Mouse (Mus musculus) midbrain, embryonic 12.5 days (tissue): Measurements from ENCODE around the gene Kctd21. TPM values are rescaled to one million over a fixed set of nuclear protein-coding genes. Genes with fewer than 3 reads are reported as not detected.
A peak's percentile ranks its signal among the peaks of the same experiment; 100 is the strongest.

Experiments used
- ATAC-seq: fragments of 200-750 bp; cut with Nextera tagmentation; 2 replicates; pipeline ENCODE4 v1.8.0; 2017; ENCODE audit warnings: low read depth, moderate TSS enrichment, moderate library complexity; ENCODE audit not compliant: low FRiP score
- H3K27ac ChIP-seq: fragments of 300-500 bp; sonication (generic); replicated peaks from 2 replicates; pipeline ENCODE4 v1.5.1; 2016; ENCODE audit warnings: mild to moderate bottlenecking
- H3K27me3 ChIP-seq: fragments of 300-500 bp; sonication (generic); 2 replicates; pipeline ENCODE4 v1.6.1; 2016; ENCODE audit warnings: mild to moderate bottlenecking
- H3K36me3 ChIP-seq: fragments of 300-500 bp; sonication (generic); 2 replicates; pipeline ENCODE4 v1.6.1; 2016
- H3K4me1 ChIP-seq: fragments of 300-500 bp; sonication (generic); 2 replicates; pipeline ENCODE4 v1.6.1; 2016
- H3K4me2 ChIP-seq: fragments of 300-500 bp; sonication (generic); replicated peaks from 2 replicates; pipeline ENCODE4 v1.6.1; 2016; ENCODE audit warnings: mild to moderate bottlenecking, moderate library complexity
- H3K4me3 ChIP-seq: fragments of 300-500 bp; sonication (generic); 2 replicates; pipeline ENCODE4 v1.5.1; 2016; ENCODE audit warnings: mild to moderate bottlenecking
- H3K9ac ChIP-seq: fragments of 300-500 bp; sonication (generic); replicated peaks from 2 replicates; pipeline ENCODE4 v1.6.1; 2016; ENCODE audit warnings: mild to moderate bottlenecking, moderate library complexity
- H3K9me3 ChIP-seq: fragments of 300-500 bp; sonication (generic); 2 replicates; pipeline ENCODE4 v1.6.1; 2016; ENCODE audit warnings: mild to moderate bottlenecking
- WGBS: fragments of 180-500 bp; shearing (Covaris S2); methylation state at CpG from one replicate; pipeline ENCODE4 v1.1.7; 2016; 5-methylcytosine and 5-hydroxymethylcytosine counted together
- polyA plus RNA-seq: library from polyadenylated mRNA; unstranded; fragments of >200 nt; fragmentation: Nextera tagmentation; extraction: Ambion mirVana; gene quantifications from 2 replicates; pipeline ENCODE4 v1.2.1, GENCODE M21; 2016

Kctd21 gene
- polyA plus RNA-seq, 1 experiment from 2014 or later, result 5.1 TPM

GRCm38 (mm10) chr7:97375906-97376305, 43.8 kb downstream of the Kctd21 start:
- 72% methylated on average over 2 of the region's 2 CpGs for WGBS
- Histone ChIP-seq H3K4me1 (peaks cover 13% of the 10 kb centered on the region), H3K4me2 (no peak overlapping the region), H3K27me3 (no peaks in the 10 kb centered on the region), H3K36me3 (peaks cover 62% of the 10 kb centered on the region), H3K4me3 (no peak overlapping the region), H3K9me3 (no peaks in the 10 kb centered on the region), H3K9ac (no peak overlapping the region), H3K27ac (no peak overlapping the region)
- ATAC-seq, result no peak

DNA sequence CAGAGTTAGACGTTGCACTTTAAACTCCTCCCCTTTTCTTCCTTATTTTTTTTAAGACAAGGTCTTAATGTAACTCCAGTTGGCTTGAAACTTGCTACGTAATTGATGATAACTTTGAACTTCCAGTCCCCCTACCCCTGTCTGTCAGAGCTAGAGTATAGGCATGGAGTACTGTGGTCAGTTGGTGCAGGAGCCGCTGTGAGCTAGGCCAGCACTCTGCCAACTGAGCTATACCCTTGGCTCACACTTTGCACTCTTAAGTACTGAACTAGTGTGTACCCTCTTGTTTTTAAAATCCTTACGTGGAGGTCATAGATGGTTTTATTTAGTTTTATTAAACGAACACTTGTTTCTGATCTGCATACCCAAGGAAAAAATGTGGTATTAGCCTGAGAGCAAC, 47.2 kb downstream of the Kctd21 start:
- Histone ChIP-seq H3K4me2 (no peak overlapping the region), H3K9ac (no peak overlapping the region), H3K36me3 (peaks cover 88% of the 10 kb centered on the region), H3K4me3 (no peak overlapping the region), H3K27me3 (no peaks in the 10 kb centered on the region), H3K4me1 (no peaks in the 10 kb centered on the region), H3K9me3 (no peaks in the 10 kb centered on the region), H3K27ac (no peak overlapping the region)
- no peak for ATAC-seq
- WGBS, result 93% methylated on average over 5 of the region's 5 CpGs

- Histone ChIP-seq H3K4me3 (no peak overlapping the region), H3K27ac (no peak overlapping the region), H3K4me2 (no peak overlapping the region), H3K4me1 (no peaks in the 10 kb centered on the region), H3K9ac (no peak overlapping the region), H3K9me3 (no peaks in the 10 kb centered on the region), H3K36me3 (peaks cover 88% of the 10 kb centered on the region), H3K27me3 (no peaks in the 10 kb centered on the region)
- WGBS, result 93% methylated on average over 5 of the region's 5 CpGs
- no peak for ATAC-seq
Measured at GRCm38 (mm10) chr7:97380500-97381123, 48.5 kb downstream of the Kctd21 start.

DNA sequence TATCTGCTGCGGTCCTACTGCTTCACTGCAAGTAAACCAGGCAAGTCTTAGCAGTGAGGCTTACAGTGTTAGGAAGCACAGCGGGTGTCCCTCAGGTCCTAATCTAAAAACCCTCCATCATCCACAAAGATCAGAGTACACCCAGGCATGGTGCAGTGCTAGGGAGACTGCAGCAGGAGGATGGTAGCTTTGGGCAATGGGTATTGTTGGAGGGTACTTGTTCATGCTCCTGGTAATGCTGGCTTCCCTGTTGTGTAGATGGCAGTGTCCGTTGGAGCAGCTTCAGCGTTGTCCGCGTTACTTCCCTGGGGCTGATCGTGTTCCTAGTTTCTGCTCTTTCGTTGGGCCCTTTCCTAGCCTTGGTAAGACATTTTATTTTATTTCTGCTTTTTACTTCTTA, 50.5 kb downstream of the Kctd21 start:
- Histone ChIP-seq H3K4me2 (no peak overlapping the region), H3K27me3 (no peaks in the 10 kb centered on the region), H3K9me3 (no peaks in the 10 kb centered on the region), H3K4me1 (no peaks in the 10 kb centered on the region), H3K9ac (no peak overlapping the region), H3K4me3 (no peak overlapping the region), H3K27ac (no peak overlapping the region), H3K36me3 (peaks cover 89% of the 10 kb centered on the region)
- no peak for ATAC-seq
- 98% methylated on average over 8 of the region's 8 CpGs for WGBS

GRCm38 (mm10) chr7:97383496-97384132, 51.5 kb downstream of the Kctd21 start:
- H3K4me3 ChIP-seq, result no peak overlapping the region
- H3K4me1 ChIP-seq, result no peaks in the 10 kb centered on the region
- peaks cover 90% of the 10 kb centered on the region for H3K36me3 ChIP-seq
- 92% methylated on average over 10 of the region's 10 CpGs for WGBS
- ATAC-seq, result no peak
- no peak overlapping the region for H3K9ac ChIP-seq
- H3K27me3 ChIP-seq, result no peaks in the 10 kb centered on the region
- H3K4me2 ChIP-seq, result no peak overlapping the region
- H3K27ac ChIP-seq, result no peak overlapping the region
- no peaks in the 10 kb centered on the region for H3K9me3 ChIP-seq

GRCm38 (mm10) chr7:97386106-97386805, 54.1 kb downstream of the Kctd21 start:
- H3K36me3 ChIP-seq, result peaks cover 82% of the 10 kb centered on the region
- WGBS, result 94% methylated on average over 7 of the region's 7 CpGs

DNA sequence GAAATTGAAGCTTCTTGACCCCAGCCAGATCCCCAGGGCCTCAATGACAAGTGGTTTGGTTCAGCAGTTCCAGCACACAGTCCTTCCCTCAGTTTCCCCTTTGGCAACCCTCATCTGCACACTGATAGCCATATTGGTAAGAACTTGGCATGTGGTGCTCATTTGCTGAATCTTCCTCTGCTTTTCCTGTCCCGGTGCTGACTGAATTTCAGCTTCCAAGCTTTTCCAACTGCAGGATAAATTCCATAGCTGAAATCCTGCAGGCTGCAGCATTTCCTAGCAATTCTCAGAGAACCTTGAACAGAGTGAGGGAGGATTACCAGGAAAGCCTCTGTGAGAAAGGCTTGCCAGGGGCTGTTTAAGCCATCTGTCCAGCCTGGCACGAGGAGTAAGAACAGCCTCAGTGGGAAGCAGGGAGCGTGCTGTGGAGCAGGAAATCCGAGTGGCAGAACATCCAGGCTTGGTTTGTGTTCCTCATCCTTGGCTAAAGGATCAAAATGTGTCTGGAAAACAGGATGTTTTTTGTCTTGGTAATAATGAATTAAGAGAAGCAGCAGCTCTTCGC, 54.8 kb downstream of the Kctd21 start:
- no peaks in the 10 kb centered on the region for H3K9me3 ChIP-seq
- ATAC-seq, result no peak
- H3K4me3 ChIP-seq, result no peak overlapping the region
- no peak overlapping the region for H3K4me2 ChIP-seq
- H3K27ac ChIP-seq, result no peak overlapping the region
- 90% methylated on average over 5 of the region's 5 CpGs for WGBS
- H3K9ac ChIP-seq, result no peak overlapping the region
- H3K4me1 ChIP-seq, result peaks cover 4% of the 10 kb centered on the region
- H3K36me3 ChIP-seq, result peaks cover 82% of the 10 kb centered on the region
- H3K27me3 ChIP-seq, result no peaks in the 10 kb centered on the region

More at GRCm38 (mm10) chr7:97386106-97386805, 54.1 kb downstream of the Kctd21 start:
- H3K4me1 ChIP-seq, result peaks cover 2% of the 10 kb centered on the region
- no peak overlapping the region for H3K9ac ChIP-seq
- no peak overlapping the region for H3K4me3 ChIP-seq
- no peaks in the 10 kb centered on the region for H3K27me3 ChIP-seq
- H3K4me2 ChIP-seq, result no peak overlapping the region
- H3K27ac ChIP-seq, result no peak overlapping the region
- ATAC-seq, result no peak
- no peaks in the 10 kb centered on the region for H3K9me3 ChIP-seq

DNA sequence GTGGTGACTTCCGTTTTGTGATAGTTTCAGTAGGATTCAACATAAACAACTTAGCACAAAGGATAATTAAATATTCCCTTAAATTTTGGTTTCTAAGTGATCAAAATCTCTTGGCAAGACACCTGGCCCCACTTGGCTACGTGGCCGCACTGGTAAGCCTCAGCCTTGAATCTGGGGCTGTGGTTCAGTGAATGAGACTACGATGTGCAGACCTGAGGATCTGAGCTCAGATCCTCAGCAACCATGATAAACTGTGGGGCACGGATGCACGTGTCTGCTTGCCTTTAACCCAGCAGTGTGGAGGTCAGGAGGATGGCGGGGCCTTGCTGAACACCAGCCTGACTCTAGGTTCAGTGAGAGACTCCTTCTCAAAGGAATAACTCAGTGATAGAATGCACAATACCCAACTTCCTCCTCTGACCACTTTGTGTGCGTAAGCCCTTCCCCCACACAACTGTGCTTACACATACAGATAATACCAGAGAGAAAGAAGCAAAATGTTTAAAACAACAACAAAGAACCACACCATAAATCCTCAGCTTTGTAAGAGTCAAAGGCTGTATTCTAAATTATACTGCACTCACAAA, 55.5 kb downstream of the Kctd21 start:
- Histone ChIP-seq H3K4me2 (no peak overlapping the region), H3K27ac (no peak overlapping the region), H3K27me3 (no peaks in the 10 kb centered on the region), H3K36me3 (peaks cover 83% of the 10 kb centered on the region), H3K4me1 (peaks cover 4% of the 10 kb centered on the region), H3K4me3 (no peak overlapping the region), H3K9ac (no peak overlapping the region), H3K9me3 (no peaks in the 10 kb centered on the region)
- ATAC-seq, result no peak
- 91% methylated on average over 8 of the region's 8 CpGs for WGBS

- peaks cover 79% of the 10 kb centered on the region for H3K36me3 ChIP-seq
- H3K9me3 ChIP-seq, result no peaks in the 10 kb centered on the region
- no peak overlapping the region for H3K27ac ChIP-seq
- no peak overlapping the region for H3K4me2 ChIP-seq
- no peak overlapping the region for H3K9ac ChIP-seq
- no peak for ATAC-seq
- H3K27me3 ChIP-seq, result no peaks in the 10 kb centered on the region
- no peak overlapping the region for H3K4me3 ChIP-seq
- 96% methylated on average over 4 of the region's 4 CpGs for WGBS
- peaks cover 4% of the 10 kb centered on the region for H3K4me1 ChIP-seq
Measured at GRCm38 (mm10) chr7:97388541-97388940, 56.4 kb downstream of the Kctd21 start.

DNA sequence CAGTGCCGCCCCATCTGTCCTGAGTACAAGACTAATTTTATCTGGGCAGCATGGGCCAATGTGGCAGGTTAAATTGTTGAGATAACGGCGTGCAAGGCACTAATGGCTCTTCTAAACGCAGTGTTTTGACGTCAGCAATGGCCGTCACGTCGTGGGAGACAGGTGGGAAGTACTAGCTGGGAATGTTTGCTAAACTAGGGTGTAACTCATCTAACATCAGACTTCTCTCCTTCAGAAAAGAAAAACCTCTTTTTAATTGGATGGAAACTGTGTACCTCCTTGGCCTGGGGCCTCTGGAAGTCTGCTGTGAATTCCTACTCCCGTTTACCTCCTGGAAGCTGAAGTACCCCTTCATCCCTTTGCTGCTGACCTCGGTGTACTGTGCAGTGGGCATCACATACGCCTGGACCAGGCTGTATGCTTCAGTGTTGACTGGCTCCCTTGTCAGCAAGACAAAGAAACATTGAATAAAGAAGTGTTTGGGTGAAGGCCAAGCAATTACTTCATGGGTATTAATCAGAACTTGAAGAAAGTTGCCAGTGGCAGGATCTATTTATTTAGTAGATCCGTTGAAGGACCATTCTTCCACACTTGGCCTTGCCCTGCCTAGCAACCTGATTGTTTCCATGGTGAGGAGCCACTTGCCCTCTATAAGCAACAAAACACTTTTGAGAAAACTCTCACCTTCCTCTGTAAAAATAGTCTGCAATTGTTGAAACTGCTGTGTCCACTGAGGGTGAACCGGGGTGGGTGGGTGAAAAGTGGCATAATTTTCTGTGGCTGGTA, 59.4 kb downstream of the Kctd21 start:
- no peaks in the 10 kb centered on the region for H3K9me3 ChIP-seq
- H3K4me1 ChIP-seq, result peaks cover 4% of the 10 kb centered on the region
- peaks cover 54% of the 10 kb centered on the region for H3K36me3 ChIP-seq
- no peak overlapping the region for H3K9ac ChIP-seq
- ATAC-seq, result peak; percentile 80; the same call in 1 of the 2 replicates
- H3K4me2 ChIP-seq, result no peak overlapping the region
- H3K27ac ChIP-seq, result no peak overlapping the region
- H3K27me3 ChIP-seq, result no peaks in the 10 kb centered on the region
- WGBS, result 81% methylated on average over 13 of the region's 13 CpGs
- H3K4me3 ChIP-seq, result no peak overlapping the region

GRCm38 (mm10) chr7:97392079-97392445, 59.9 kb downstream of the Kctd21 start:
- ATAC-seq, result 0 out of 2 replicates have a peak, but pooled peaks have one; percentile 8

More at GRCm38 (mm10) chr7:97392079-97392445, 59.9 kb downstream of the Kctd21 start:
- no peak overlapping the region for H3K9ac ChIP-seq
- WGBS, result 89% methylated on average over 6 of the region's 6 CpGs
- peaks cover 48% of the 10 kb centered on the region for H3K36me3 ChIP-seq
- H3K27me3 ChIP-seq, result no peaks in the 10 kb centered on the region
- no peak overlapping the region for H3K27ac ChIP-seq
- H3K4me2 ChIP-seq, result no peak overlapping the region
- peaks cover 4% of the 10 kb centered on the region for H3K4me1 ChIP-seq
- H3K9me3 ChIP-seq, result no peaks in the 10 kb centered on the region
- no peak overlapping the region for H3K4me3 ChIP-seq
